Mouse (Mus musculus) erythroblast, embryonic 14.5 days (primary cell): ENCODE measurements around the gene Ccdc14. TPM values are rescaled to one million over a fixed set of nuclear protein-coding genes. Genes with fewer than 3 reads are reported as not detected.
"Not testable (repeated sequence)": the region's sequence is repeated elsewhere in the genome, so short reads cannot be mapped to it uniquely, and the experiment has no call there.

Source experiments
- H3K27me3 ChIP-seq: 2 replicates; pipeline ENCODE4 v1.6.1; 2012; ENCODE audit warnings: inconsistent platforms; ENCODE audit not compliant: control insufficient read depth
- H3K36me3 ChIP-seq: 2 replicates; pipeline ENCODE4 v1.6.1; 2012; ENCODE audit warnings: mild to moderate bottlenecking, inconsistent platforms; ENCODE audit not compliant: control insufficient read depth
- H3K4me1 ChIP-seq: 2 replicates; pipeline ENCODE4 v1.6.1; 2012; ENCODE audit warnings: inconsistent platforms; ENCODE audit not compliant: control insufficient read depth
- H3K4me3 ChIP-seq: replicated peaks from 2 replicates; pipeline ENCODE3; 2012; ENCODE audit warnings: moderate library complexity, mild to moderate bottlenecking, inconsistent platforms
- H3K9me3 ChIP-seq: 2 replicates; pipeline ENCODE4 v1.6.1; 2012; ENCODE audit warnings: low read length, inconsistent platforms, mixed read lengths; ENCODE audit not compliant: control insufficient read depth
- GATA1 ChIP-seq: IDR thresholded peaks from 2 replicates; pipeline ENCODE4 v1.6.1; 2012; ENCODE audit warnings: low read length, inconsistent platforms, mixed read lengths
- TAL1 ChIP-seq: IDR thresholded peaks from 3 replicates; pipeline ENCODE4 v1.6.1; 2012; ENCODE audit warnings: low read length, inconsistent platforms, mixed read lengths
- polyA plus RNA-seq: library from polyadenylated mRNA; stranded (reverse); fragments of >175 nt; gene quantifications from 2 replicates; pipeline ENCODE4 v1.2.3, GENCODE M21; 2012

Gene Ccdc14
- polyA plus RNA-seq, 1 experiment, result 0.02 TPM

- no peaks in the 10 kb centered on the region for H3K36me3 ChIP-seq
- H3K4me3 ChIP-seq, result no peak overlapping the region
- H3K4me1 ChIP-seq, result peaks cover 2% of the 10 kb centered on the region
- peaks cover 14% of the 10 kb centered on the region for H3K27me3 ChIP-seq
- TF ChIP-seq TAL1 (no peak), GATA1 (no peak)
- H3K9me3 ChIP-seq, result no peaks in the 10 kb centered on the region
Measured at GRCm38 (mm10) chr16:34668341-34668740, 22.1 kb upstream of the Ccdc14 start.

DNA sequence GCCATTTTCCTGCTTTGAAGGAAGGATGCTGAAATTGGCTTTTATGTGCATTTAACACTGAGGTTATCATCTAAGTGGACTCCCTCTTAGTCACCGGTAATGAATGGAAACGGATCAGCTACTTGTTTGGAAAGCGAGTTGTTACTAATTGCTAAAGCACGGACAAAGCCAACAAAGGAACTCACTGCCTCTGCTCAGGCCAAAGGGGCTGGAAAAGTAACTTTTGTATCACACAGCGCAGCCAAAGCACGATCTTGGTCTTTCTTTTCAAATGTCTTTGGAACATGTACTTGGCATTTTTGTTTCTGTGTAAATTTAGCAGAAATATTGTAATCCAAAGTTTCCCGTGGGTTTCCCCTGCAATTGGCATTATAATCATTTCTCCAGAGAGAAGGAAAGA, 18.4 kb upstream of the Ccdc14 start:
- TF ChIP-seq GATA1, result no peak
- no peak for TF ChIP-seq TAL1
- no peaks in the 10 kb centered on the region for H3K9me3 ChIP-seq
- no peaks in the 10 kb centered on the region for H3K36me3 ChIP-seq
- peaks cover 2% of the 10 kb centered on the region for H3K4me1 ChIP-seq
- H3K4me3 ChIP-seq, result no peak overlapping the region
- H3K27me3 ChIP-seq, result peaks cover 12% of the 10 kb centered on the region

DNA sequence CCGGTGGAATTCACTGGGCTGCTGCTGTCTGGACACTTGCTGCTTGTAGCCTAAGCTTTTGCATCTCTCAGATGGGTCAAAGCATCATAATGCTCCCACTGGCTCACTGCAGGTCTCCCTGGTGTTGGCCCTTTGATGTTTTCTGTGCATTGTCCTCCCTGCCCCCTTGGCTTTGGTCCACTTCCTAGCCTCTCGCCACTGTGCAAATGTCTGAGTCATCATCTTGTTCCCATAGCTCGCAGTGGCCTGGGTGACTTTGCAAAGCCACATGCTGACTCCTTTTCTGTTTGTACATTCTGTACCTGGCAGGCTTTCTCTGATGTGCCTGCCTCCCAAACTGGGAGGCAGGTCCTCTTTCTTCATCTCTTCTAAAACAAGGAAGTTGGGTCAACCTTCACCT, 17.6 kb upstream of the Ccdc14 start:
- Histone ChIP-seq H3K27me3 (peaks cover 7% of the 10 kb centered on the region), H3K4me1 (no peaks in the 10 kb centered on the region), H3K36me3 (no peaks in the 10 kb centered on the region), H3K9me3 (no peaks in the 10 kb centered on the region), H3K4me3 (no peak overlapping the region)
- no peak for TF ChIP-seq GATA1
- TF ChIP-seq TAL1, result no peak

DNA sequence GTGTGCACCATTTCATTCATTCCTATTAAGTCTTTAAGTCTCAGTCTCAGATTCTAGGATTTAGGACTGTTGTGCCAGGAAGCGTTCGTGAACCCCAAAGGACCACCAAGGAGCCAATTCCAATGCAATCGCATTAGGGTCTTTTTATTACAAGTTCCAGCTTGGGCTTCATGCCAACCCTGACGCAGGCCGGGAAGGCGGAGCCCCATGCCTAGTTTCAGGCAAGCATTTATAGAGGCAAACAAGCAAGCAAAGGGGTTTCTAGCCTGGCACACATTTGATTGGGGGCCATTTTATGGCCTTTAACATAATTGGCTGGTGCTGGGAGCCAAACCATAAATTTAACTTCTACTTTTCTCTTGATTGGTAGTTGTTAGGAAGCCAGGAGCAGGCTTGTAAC, 16.1 kb upstream of the Ccdc14 start:
- Histone ChIP-seq H3K9me3 (no peaks in the 10 kb centered on the region), H3K27me3 (no peaks in the 10 kb centered on the region), H3K4me1 (no peaks in the 10 kb centered on the region), H3K36me3 (no peaks in the 10 kb centered on the region), H3K4me3 (no peak overlapping the region)
- TF ChIP-seq TAL1, result no peak
- TF ChIP-seq GATA1, result no peak

- Histone ChIP-seq H3K27me3 (peaks cover 2% of the 10 kb centered on the region; the same call in 1 of the 2 replicates), H3K36me3 (no peaks in the 10 kb centered on the region), H3K4me3 (no peak overlapping the region), H3K4me1 (no peaks in the 10 kb centered on the region), H3K9me3 (no peaks in the 10 kb centered on the region)
- TF ChIP-seq TAL1 (no peak), GATA1 (no peak)
Measured at GRCm38 (mm10) chr16:34681823-34682222, 8.6 kb upstream of the Ccdc14 start.

GRCm38 (mm10) chr16:34689879-34690278, 537 bp upstream of the Ccdc14 start:
- H3K36me3 ChIP-seq, result no peaks in the 10 kb centered on the region
- no peaks in the 10 kb centered on the region for H3K9me3 ChIP-seq
- peaks cover 6% of the 10 kb centered on the region; the same call in 1 of the 2 replicates for H3K27me3 ChIP-seq
- H3K4me1 ChIP-seq, result peaks cover 16% of the 10 kb centered on the region
- no peak for TF ChIP-seq GATA1
- no peak for TF ChIP-seq TAL1
- peak overlapping the region; percentile 74 for H3K4me3 ChIP-seq

- Histone ChIP-seq H3K4me3 (peak overlapping the region; percentile 74), H3K4me1 (peaks cover 16% of the 10 kb centered on the region)
Measured at GRCm38 (mm10) chr16:34691156-34691555, 740 bp downstream of the Ccdc14 start.

GRCm38 (mm10) chr16:34694477-34694876, 4.1 kb downstream of the Ccdc14 start:
- TF ChIP-seq TAL1, result no peak
- TF ChIP-seq GATA1, result no peak
- H3K27me3 ChIP-seq, result no peaks in the 10 kb centered on the region
- peaks cover 16% of the 10 kb centered on the region for H3K4me1 ChIP-seq
- no peaks in the 10 kb centered on the region for H3K9me3 ChIP-seq
- no peak overlapping the region for H3K4me3 ChIP-seq
- peaks cover 32% of the 10 kb centered on the region for H3K36me3 ChIP-seq

More at GRCm38 (mm10) chr16:34691156-34691555, 740 bp downstream of the Ccdc14 start:
- Histone ChIP-seq H3K36me3 (peaks cover 8% of the 10 kb centered on the region), H3K9me3 (no peaks in the 10 kb centered on the region), H3K27me3 (peaks cover 4% of the 10 kb centered on the region; the same call in 1 of the 2 replicates)
- TF ChIP-seq TAL1 (no peak), GATA1 (no peak)

DNA sequence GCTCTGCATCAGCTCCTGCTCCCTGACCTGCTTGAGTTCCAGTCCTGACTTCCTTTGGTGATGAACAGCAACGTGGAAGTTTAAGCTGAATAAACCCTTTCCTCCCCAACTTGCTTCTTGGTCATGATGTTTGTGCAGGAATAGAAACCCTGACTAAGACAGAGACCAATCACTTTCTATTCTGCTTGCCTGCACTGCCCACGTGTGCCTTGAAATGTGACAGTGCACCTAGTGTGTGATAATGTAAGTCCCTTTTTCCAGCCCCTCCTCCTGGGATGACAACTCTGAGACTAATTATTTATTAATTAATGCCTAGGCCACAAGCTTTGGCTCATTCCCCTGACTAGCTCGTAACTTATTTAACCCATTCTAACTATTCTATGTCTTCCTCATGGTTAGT, 8.3 kb downstream of the Ccdc14 start:
- H3K4me3 ChIP-seq, H3K4me1 ChIP-seq, H3K9me3 ChIP-seq, H3K27me3 ChIP-seq: not testable (repeated sequence)
- H3K36me3 ChIP-seq, result peaks cover 44% of the 10 kb centered on the region

GRCm38 (mm10) chr16:34700165-34700827, 9.9 kb downstream of the Ccdc14 start:
- H3K36me3 ChIP-seq, result peaks cover 50% of the 10 kb centered on the region
- no peak overlapping the region for H3K4me3 ChIP-seq
- H3K9me3 ChIP-seq, result no peaks in the 10 kb centered on the region
- no peaks in the 10 kb centered on the region for H3K27me3 ChIP-seq
- H3K4me1 ChIP-seq, result no peaks in the 10 kb centered on the region
- no peak for TF ChIP-seq GATA1
